Comparison of ENCODE assay signal across 8 mouse cellular contexts in genomic region chr4:123749484-123750130, GRCm38 (mm10). TPM values are rescaled to one million over a fixed set of nuclear protein-coding genes. Genes with fewer than 3 reads are reported as not detected.
DNase-seq lines count a peak whose midpoint lies in the region; ATAC-seq and TF ChIP-seq lines count a peak whose summit lies in the region.

No protein-coding gene starts in this region.

- WGBS in embryonic facial prominence, embryonic 10.5 days: under 1% methylated on average over 55 of the region's 55 CpGs
- 1% methylated on average over 54 of the region's 55 CpGs for WGBS in heart, postnatal 0 days
- under 1% methylated on average over 55 of the region's 55 CpGs for WGBS in midbrain, embryonic 12.5 days

- peaks cover 47% of the 10 kb centered on the region for H3K79me2 ChIP-seq in MEL (ENCODE audit: control insufficient read depth, insufficient read depth, low read length, poor library complexity)

- DNase-seq in kidney, adult 11 months: peak; percentile 34
- no peak for DNase-seq in kidney, postnatal 14 days
- peak; percentile 52 for DNase-seq in MEL (ENCODE audit: low read depth, low spot score)
- DNase-seq in embryonic facial prominence, embryonic 10.5 days (ENCODE audit: low spot score): no peak
- peak; percentile 16 for DNase-seq in heart, postnatal 0 days (ENCODE audit: low spot score)
- peak; percentile 14 to 22 for DNase-seq in left cerebral cortex, postnatal 25 days (ENCODE audit: low spot score in 2 of 2)
- peak; percentile 51 for DNase-seq in thymus, postnatal 25 days

- peak overlapping the region; percentile 90 for H3K9ac ChIP-seq in MEL (ENCODE audit: control insufficient read depth, low read depth, low read length, poor library complexity, severe bottlenecking)
- H3K9ac ChIP-seq in heart, postnatal 0 days (replicated peaks; ENCODE audit: low read depth, low read length): peak overlapping the region; percentile 97
- H3K9ac ChIP-seq in midbrain, embryonic 12.5 days (replicated peaks): peak overlapping the region; percentile 96

- peaks cover 3 to 28% of the 10 kb centered on the region in 2 experiments; a peak in 2 of 4 replicates for H3K36me3 ChIP-seq in MEL (ENCODE audit: control insufficient read depth in 1 of 2, insufficient read depth in 2 of 2, low read length in 2 of 2)
- peaks cover 4% of the 10 kb centered on the region; the same call in 1 of the 2 replicates for H3K36me3 ChIP-seq in embryonic facial prominence, embryonic 10.5 days (replicated peaks)
- no peaks in the 10 kb centered on the region for H3K36me3 ChIP-seq in heart, postnatal 0 days (replicated peaks; ENCODE audit: control insufficient read depth, insufficient read depth, low read length)
- H3K36me3 ChIP-seq in midbrain, embryonic 12.5 days: no peaks in the 10 kb centered on the region

- intact Hi-C loops in left cerebral cortex, postnatal 25 days (cut with DNase I): loop anchor here (2.0 to 5.0 kb wide), 3 partner anchors 63 to 149 kb away; partner anchors contain the start of gene Macf1

- no peak for TF ChIP-seq RAD21 in MEL (IDR thresholded peaks at IDR 0.05; ENCODE audit: low read depth, low read length)

- no peak; a peak in 1 of 4 replicates for TF ChIP-seq POLR2A in MEL (IDR thresholded peaks at IDR 0.05; ENCODE audit: control insufficient read depth in 1 of 2, insufficient read depth in 1 of 2, low read depth in 1 of 2, low read length in 2 of 2, poor library complexity in 1 of 2)

- H3K4me2 ChIP-seq in heart, postnatal 0 days (ENCODE audit: low read depth, low read length): peak overlapping the region; percentile 95
- H3K4me2 ChIP-seq in midbrain, embryonic 12.5 days (replicated peaks): peak overlapping the region; percentile 64

- no peaks in the 10 kb centered on the region for H3K27me3 ChIP-seq in MEL (ENCODE audit: control insufficient read depth in 1 of 2, insufficient read depth in 2 of 2, low read length in 2 of 2)
- H3K27me3 ChIP-seq in embryonic facial prominence, embryonic 10.5 days (replicated peaks; ENCODE audit: low read depth, poor library complexity, severe bottlenecking): no peaks in the 10 kb centered on the region
- H3K27me3 ChIP-seq in heart, postnatal 0 days (ENCODE audit: control insufficient read depth, insufficient read depth, low read length): no peaks in the 10 kb centered on the region
- H3K27me3 ChIP-seq in midbrain, embryonic 12.5 days: no peaks in the 10 kb centered on the region

- no peaks in the 10 kb centered on the region for H3K9me3 ChIP-seq in MEL (replicated peaks; ENCODE audit: insufficient read depth, low read length)
- H3K9me3 ChIP-seq in embryonic facial prominence, embryonic 10.5 days: no peaks in the 10 kb centered on the region
- no peaks in the 10 kb centered on the region for H3K9me3 ChIP-seq in heart, postnatal 0 days (replicated peaks; ENCODE audit: control insufficient read depth, low read length)
- no peaks in the 10 kb centered on the region for H3K9me3 ChIP-seq in midbrain, embryonic 12.5 days

- H3K4me3 ChIP-seq in MEL (ENCODE audit: control insufficient read depth in 1 of 2, insufficient read depth in 1 of 2, low read depth in 2 of 2, low read length in 2 of 2): peak overlapping the region; percentile 83 to 93
- H3K4me3 ChIP-seq in embryonic facial prominence, embryonic 10.5 days: peak overlapping the region; percentile 97
- peak overlapping the region; percentile 97 for H3K4me3 ChIP-seq in heart, postnatal 0 days (ENCODE audit: low read depth, low read length)
- H3K4me3 ChIP-seq in midbrain, embryonic 12.5 days: peak overlapping the region; percentile 100

- H3K27ac ChIP-seq in MEL (ENCODE audit: control insufficient read depth, low read depth, low read length): peak overlapping the region; percentile 74
- H3K27ac ChIP-seq in embryonic facial prominence, embryonic 10.5 days (replicated peaks): peak overlapping the region; percentile 90
- peak overlapping the region; percentile 94 for H3K27ac ChIP-seq in heart, postnatal 0 days (ENCODE audit: low read depth)
- peak overlapping the region; percentile 98 for H3K27ac ChIP-seq in midbrain, embryonic 12.5 days (replicated peaks)

- peaks cover 11 to 12% of the 10 kb centered on the region in 2 experiments for H3K4me1 ChIP-seq in MEL (ENCODE audit: control insufficient read depth in 1 of 2, insufficient read depth in 2 of 2, low read length in 2 of 2)
- H3K4me1 ChIP-seq in embryonic facial prominence, embryonic 10.5 days: peaks cover 13% of the 10 kb centered on the region
- H3K4me1 ChIP-seq in heart, postnatal 0 days (ENCODE audit: control insufficient read depth, insufficient read depth): peaks cover 8% of the 10 kb centered on the region
- peaks cover 16% of the 10 kb centered on the region for H3K4me1 ChIP-seq in midbrain, embryonic 12.5 days

- TF ChIP-seq EP300 in MEL (IDR thresholded peaks at IDR 0.05; ENCODE audit: low read depth in 1 of 2, low read length in 2 of 2): no peak
- no peak for TF ChIP-seq EP300 in heart, postnatal 0 days (IDR thresholded peaks at IDR 0.05; ENCODE audit: low read depth)

- no peak for TF ChIP-seq CTCF in MEL (IDR thresholded peaks at IDR 0.05 in 2 of 3, conservative IDR thresholded peaks at IDR 0.05 in 1 of 3; ENCODE audit: control insufficient read depth in 1 of 3, insufficient read depth in 1 of 3, low read depth in 2 of 3, low read length in 3 of 3, poor library complexity in 1 of 3, severe bottlenecking in 1 of 3)
- TF ChIP-seq CTCF in heart, postnatal 0 days (IDR thresholded peaks at IDR 0.05; ENCODE audit: low read depth): no peak

- ATAC-seq in heart, postnatal 0 days (ENCODE audit: insufficient read depth, low read depth): peak; percentile 52
- peak; percentile 32 for ATAC-seq in midbrain, embryonic 12.5 days (ENCODE audit: low FRiP score, low read depth)

TF ChIP-seq in MEL, 35 proteins besides CTCF, POLR2A, EP300 and RAD21:
- 0 out of 2 replicates have a peak, but pooled peaks have one; percentile 49 for TF ChIP-seq ELF1 (IDR thresholded peaks at IDR 0.05; ENCODE audit: low read depth, low read length)
- TF ChIP-seq MAFK (IDR thresholded peaks at IDR 0.05; ENCODE audit: borderline replicate concordance, low read depth, low read length): no peak

RNA-seq across cellular contexts. Expression of gene Akirin1, which starts 0.5 kb away (rescaled TPM):
- total RNA-seq in MEL (2012; rRNA removed): 52.9 and 53.3 TPM in 2 replicates
- polyA plus RNA-seq in MEL (2012; ENCODE audit: insufficient read depth in 1 of 2, insufficient read length in 2 of 2, low read depth in 1 of 2, low replicate concordance in 2 of 2, missing spikeins in 1 of 2): 10 to 100 TPM in 1 of 2 experiments, not detected in 1; 46.3 TPM
- 55.0 and 57.3 TPM in 2 replicates for polyA plus RNA-seq in embryonic facial prominence, embryonic 10.5 days (2016; fragmentation: Nextera tagmentation; extraction: Ambion mirVana)
- total RNA-seq in heart, postnatal 0 days (2014; rRNA removed; ENCODE audit: low replicate concordance): 33.5 and 65.5 TPM in 2 replicates
- polyA plus RNA-seq in heart, postnatal 0 days (2015; fragmentation: Nextera tagmentation; extraction: Ambion mirVana): 43.4 and 54.2 TPM in 2 replicates
- 10 to 100 TPM; 63.4 to 65.5 TPM for total RNA-seq in left cerebral cortex, postnatal 25 days (2021)
- polyA plus RNA-seq in midbrain, embryonic 12.5 days (2016; fragmentation: Nextera tagmentation; extraction: Ambion mirVana): 102 and 103 TPM in 2 replicates

RNA-seq across cellular contexts. Expression of gene Ndufs5, which starts 31.6 kb away (rescaled TPM):
- total RNA-seq in MEL (2012; rRNA removed): 230 and 252 TPM in 2 replicates
- polyA plus RNA-seq in MEL (2012; ENCODE audit: insufficient read depth in 1 of 2, insufficient read length in 2 of 2, low read depth in 1 of 2, low replicate concordance in 2 of 2, missing spikeins in 1 of 2): 100 to 1,000 TPM in 1 of 2 experiments, not detected in 1; 155 TPM
- polyA plus RNA-seq in embryonic facial prominence, embryonic 10.5 days (2016; fragmentation: Nextera tagmentation; extraction: Ambion mirVana): 332 and 340 TPM in 2 replicates
- 144 and 214 TPM in 2 replicates for total RNA-seq in heart, postnatal 0 days (2014; rRNA removed; ENCODE audit: low replicate concordance)
- 953 and 982 TPM in 2 replicates for polyA plus RNA-seq in heart, postnatal 0 days (2015; fragmentation: Nextera tagmentation; extraction: Ambion mirVana)
- total RNA-seq in left cerebral cortex, postnatal 25 days (2021): 100 to 1,000 TPM; 184 to 187 TPM
- polyA plus RNA-seq in midbrain, embryonic 12.5 days (2016; fragmentation: Nextera tagmentation; extraction: Ambion mirVana): 318 and 329 TPM in 2 replicates

RNA-seq across cellular contexts. Expression of gene Rhbdl2, which starts 38.1 kb away (rescaled TPM):
- total RNA-seq in MEL (2012; rRNA removed): not detected in 2 replicates
- polyA plus RNA-seq in MEL (2012; ENCODE audit: insufficient read depth in 1 of 2, insufficient read length in 2 of 2, low read depth in 1 of 2, low replicate concordance in 2 of 2, missing spikeins in 1 of 2): not detected
- polyA plus RNA-seq in embryonic facial prominence, embryonic 10.5 days (2016; fragmentation: Nextera tagmentation; extraction: Ambion mirVana): 0.35 and 0.57 TPM in 2 replicates
- 0.95 TPM in 1 of 2 replicates, not detected in the other for total RNA-seq in heart, postnatal 0 days (2014; rRNA removed; ENCODE audit: low replicate concordance)
- polyA plus RNA-seq in heart, postnatal 0 days (2015; fragmentation: Nextera tagmentation; extraction: Ambion mirVana): 0.81 and 1.1 TPM in 2 replicates
- total RNA-seq in left cerebral cortex, postnatal 25 days (2021): 1 to 10 TPM; 1.3 to 1.4 TPM
- 0.47 and 1.2 TPM in 2 replicates for polyA plus RNA-seq in midbrain, embryonic 12.5 days (2016; fragmentation: Nextera tagmentation; extraction: Ambion mirVana)

Comparison
In these comparisons a context has a peak if more than half of its experiments do, and no peak if none do; other contexts are left out.
1. DNase-seq: peak in kidney, adult 11 months (single experiment), MEL (single experiment), heart, postnatal 0 days (single experiment), left cerebral cortex, postnatal 25 days (2 of 2) and thymus, postnatal 25 days (single experiment); none in kidney, postnatal 14 days (single experiment) and embryonic facial prominence, embryonic 10.5 days (single experiment).
2. Peak in every context shown above with its lines, with median percentiles within 50 percentile points of each other: H3K27ac ChIP-seq, H3K4me3 ChIP-seq and H3K9ac ChIP-seq.